Mouse (Mus musculus) hindbrain, postnatal 0 days (tissue): ENCODE data around the gene Mta2. TPM values are rescaled to one million over a fixed set of nuclear protein-coding genes. Genes with fewer than 3 reads are reported as not detected.

Source experiments
- ATAC-seq: fragments of 200-750 bp; cut with Nextera tagmentation; 2 replicates; pipeline ENCODE4 v1.8.0; 2017; ENCODE audit warnings: mild to moderate bottlenecking, moderate TSS enrichment, moderate library complexity
- DNase-seq: peaks from one replicate; pipeline ENCODE4 v3.0.0-alpha.2; 2015; ENCODE audit warnings: low spot score
- H3K27ac ChIP-seq: fragments of 300-500 bp; sonication (generic); 2 replicates; pipeline ENCODE4 v1.5.1; 2014; ENCODE audit warnings: mild to moderate bottlenecking
- H3K27me3 ChIP-seq: fragments of 300-500 bp; sonication (generic); 2 replicates; pipeline ENCODE4 v1.6.1; 2014; ENCODE audit warnings: low read length, mixed read lengths; ENCODE audit not compliant: insufficient read depth
- H3K36me3 ChIP-seq: fragments of 300-500 bp; sonication (generic); 2 replicates; pipeline ENCODE4 v1.6.1; 2014; ENCODE audit warnings: low read length, mixed read lengths; ENCODE audit not compliant: insufficient read depth
- H3K4me1 ChIP-seq: fragments of 300-500 bp; sonication (generic); 2 replicates; pipeline ENCODE4 v1.6.1; 2014; ENCODE audit warnings: antibody characterized with exemption, low read length, mixed read lengths; ENCODE audit not compliant: insufficient read depth
- H3K4me2 ChIP-seq: fragments of 300-500 bp; sonication (generic); 2 replicates; pipeline ENCODE4 v1.6.1; 2014; ENCODE audit warnings: low read depth, mild to moderate bottlenecking, low read length, moderate library complexity, mixed read lengths
- H3K4me3 ChIP-seq: fragments of 300-500 bp; sonication (generic); 2 replicates; pipeline ENCODE4 v1.5.1; 2014; ENCODE audit warnings: low read length
- H3K9ac ChIP-seq: fragments of 300-500 bp; sonication (generic); replicated peaks from 2 replicates; pipeline ENCODE4 v1.6.1; 2014; ENCODE audit warnings: mild to moderate bottlenecking, low read length, moderate library complexity, mixed read lengths
- H3K9me3 ChIP-seq: fragments of 300-500 bp; sonication (generic); 2 replicates; pipeline ENCODE4 v1.6.1; 2016; ENCODE audit warnings: low read length, mixed read lengths
- CTCF ChIP-seq: IDR thresholded peaks from 2 replicates; pipeline ENCODE4 v1.5.1; 2016; ENCODE audit warnings: antibody characterized with exemption, control low read depth, low read depth
- WGBS: fragments of 180-500 bp; shearing (Covaris S2); extraction: QIAGEN DNeasy Blood & Tissue Kit; methylation state at CpG from one replicate; pipeline ENCODE4 v1.1.7; 2014; 5-methylcytosine and 5-hydroxymethylcytosine counted together
- polyA plus RNA-seq: library from polyadenylated mRNA; unstranded; fragments of >200 nt; fragmentation: Nextera tagmentation; extraction: Ambion mirVana; gene quantifications from 2 replicates; pipeline ENCODE4 v1.2.1, GENCODE M21; 2015
- total RNA-seq: library from RNA; depleted of rRNA; stranded (reverse); fragments of >200 nt; gene quantifications from 2 replicates; pipeline ENCODE4 v1.2.3, GENCODE M21; 2014

Gene Mta2
- total and polyA plus RNA-seq, 2 experiments from 2014 or later: 71.4 to 75.2 TPM

DNA sequence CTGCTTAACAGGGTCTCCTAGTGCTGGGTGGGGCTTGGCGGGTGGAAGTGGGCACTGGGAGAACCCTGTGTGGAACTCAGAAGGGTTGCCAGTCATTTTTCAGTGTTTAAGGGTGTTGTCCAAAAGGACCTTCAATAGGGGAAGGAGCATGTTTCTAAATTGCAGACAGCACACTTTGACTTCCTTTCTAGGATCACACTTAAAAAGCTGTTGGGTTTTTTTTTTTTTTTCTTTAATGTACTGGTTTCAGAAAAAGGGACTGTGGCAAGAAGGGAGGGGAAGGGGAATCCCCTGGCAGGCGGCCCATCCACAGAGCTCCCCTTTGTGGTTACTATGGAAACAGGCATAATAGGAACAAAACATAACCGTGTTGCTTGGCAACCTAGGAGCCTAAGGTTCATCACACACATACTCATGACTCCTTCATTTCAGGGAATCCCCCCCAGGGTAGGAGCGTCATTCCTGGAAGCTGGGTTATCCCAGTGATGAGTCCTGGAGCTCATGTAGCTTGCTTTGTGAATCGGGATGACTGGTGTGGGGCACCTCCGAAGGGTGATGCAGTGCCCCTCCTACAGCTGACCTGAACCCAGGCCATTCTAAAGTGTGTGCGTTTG, 42.7 kb downstream of the Mta2 start:
- Histone ChIP-seq H3K9ac (0 out of 2 replicates have a peak overlapping the region, but pooled peaks have one; percentile 17), H3K27me3 (peaks cover 8% of the 10 kb centered on the region; the same call in 1 of the 2 replicates), H3K4me3 (no peak overlapping the region), H3K4me2 (0 out of 2 replicates have a peak overlapping the region, but pooled peaks have one; percentile 30), H3K36me3 (peaks cover 2% of the 10 kb centered on the region; the same call in 1 of the 2 replicates), H3K27ac (no peak overlapping the region; the same call in 1 of the 2 replicates), H3K9me3 (no peaks in the 10 kb centered on the region), H3K4me1 (peaks cover 10% of the 10 kb centered on the region; the same call in 1 of the 2 replicates)
- TF ChIP-seq CTCF: no peak
- WGBS: 6% methylated on average over 7 of the region's 7 CpGs
- DNase-seq: peak; percentile 86
- peak; percentile 82 for ATAC-seq

DNA sequence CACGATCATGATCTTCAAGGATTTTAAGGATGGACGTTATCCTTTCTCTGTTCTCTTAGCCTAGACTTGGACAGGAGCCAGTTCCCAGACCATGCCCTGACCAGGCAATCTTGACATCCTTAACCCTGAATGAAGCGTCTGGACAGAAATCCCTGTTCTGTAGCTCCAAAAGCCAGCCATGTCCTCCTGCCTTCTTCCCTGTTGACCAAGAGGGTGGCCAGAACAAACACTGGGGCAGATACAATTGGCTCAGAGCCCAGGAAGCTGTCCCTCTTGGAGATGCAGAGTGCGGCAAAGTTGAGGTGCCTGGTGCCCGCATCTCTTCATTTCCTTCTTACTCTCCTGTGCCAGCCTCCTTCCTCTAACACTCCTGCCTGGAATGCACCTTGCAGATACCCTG, 44.2 kb downstream of the Mta2 start:
- no peaks in the 10 kb centered on the region for H3K36me3 ChIP-seq
- WGBS: 49% methylated on average over 5 of the region's 5 CpGs
- ATAC-seq: no peak
- no peak overlapping the region for H3K4me2 ChIP-seq
- TF ChIP-seq CTCF: no peak
- H3K9me3 ChIP-seq: no peaks in the 10 kb centered on the region
- H3K4me1 ChIP-seq: peaks cover 10% of the 10 kb centered on the region; the same call in 1 of the 2 replicates
- H3K27me3 ChIP-seq: peaks cover 14% of the 10 kb centered on the region; the same call in 1 of the 2 replicates
- no peak overlapping the region for H3K4me3 ChIP-seq
- H3K27ac ChIP-seq: no peak overlapping the region
- H3K9ac ChIP-seq: no peak overlapping the region
- no peak for DNase-seq

DNA sequence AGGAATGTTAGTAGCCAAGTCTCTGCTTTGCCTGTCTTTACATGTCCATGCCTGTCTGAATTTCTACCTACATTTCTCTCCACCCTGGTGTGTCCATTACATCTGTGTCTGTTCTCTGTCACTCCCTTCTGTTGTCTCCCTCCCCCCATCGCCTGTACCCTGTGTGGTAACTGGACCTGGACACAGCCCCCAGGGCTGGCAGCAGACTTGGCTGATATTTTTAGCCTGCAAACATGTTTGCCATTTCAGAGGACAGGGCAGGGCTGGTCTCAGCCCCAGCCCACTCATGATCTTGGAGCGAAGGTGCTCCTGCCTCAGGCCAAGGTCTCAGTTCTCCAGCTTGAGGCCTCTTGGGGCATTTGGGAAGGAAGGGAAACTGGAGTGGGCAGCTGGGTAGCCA, 46.1 kb downstream of the Mta2 start:
- Histone ChIP-seq H3K4me3 (no peak overlapping the region), H3K27me3 (peaks cover 14% of the 10 kb centered on the region; the same call in 1 of the 2 replicates), H3K4me2 (no peak overlapping the region), H3K4me1 (peaks cover 10% of the 10 kb centered on the region; the same call in 1 of the 2 replicates), H3K9ac (no peak overlapping the region), H3K9me3 (no peaks in the 10 kb centered on the region), H3K36me3 (no peaks in the 10 kb centered on the region), H3K27ac (no peak overlapping the region)
- 60% methylated on average over 2 of the region's 2 CpGs for WGBS
- no peak for TF ChIP-seq CTCF
- ATAC-seq (no peak), DNase-seq (no peak)

DNA sequence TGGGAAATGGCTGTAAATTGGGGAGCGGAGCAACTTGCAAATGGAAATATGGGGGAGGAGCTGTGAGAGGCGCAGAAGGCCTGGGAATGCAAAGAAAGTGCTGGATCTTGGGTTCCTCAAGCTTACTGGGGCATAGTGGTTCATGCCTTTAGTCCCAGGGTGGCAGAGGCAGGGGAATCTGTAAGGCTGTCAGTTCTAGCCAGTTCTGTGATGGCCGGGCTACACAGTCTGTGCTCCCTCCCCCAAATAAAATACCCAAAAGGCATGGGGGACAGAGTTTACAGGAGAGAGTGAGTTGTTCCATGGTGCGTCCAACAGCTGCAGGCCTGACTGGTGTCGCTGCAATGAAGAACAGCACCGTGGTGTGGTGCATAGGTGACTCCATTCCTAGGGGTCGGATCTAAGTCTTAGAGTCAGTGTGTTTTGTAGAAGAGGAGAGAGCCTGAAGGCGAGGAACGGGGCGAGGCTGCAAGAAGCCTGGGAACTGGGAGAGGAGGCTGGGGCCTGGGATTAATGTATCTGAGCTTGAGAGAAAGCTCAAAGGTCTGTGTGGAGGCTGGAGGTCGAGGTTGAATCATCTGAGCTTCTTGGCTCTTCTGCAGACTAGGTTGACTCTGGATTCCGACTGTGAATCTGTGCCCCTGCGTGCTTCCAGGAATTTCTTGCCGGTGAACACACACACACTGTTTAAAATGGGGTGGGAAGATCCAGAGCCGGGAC, 46.8 kb downstream of the Mta2 start:
- peaks cover 10% of the 10 kb centered on the region; the same call in 1 of the 2 replicates for H3K4me1 ChIP-seq
- H3K27me3 ChIP-seq: peaks cover 14% of the 10 kb centered on the region; the same call in 1 of the 2 replicates
- peak overlapping the region; percentile 50 for H3K4me3 ChIP-seq
- H3K4me2 ChIP-seq: peak overlapping the region; percentile 84
- no peak overlapping the region for H3K9ac ChIP-seq
- ATAC-seq (no peak), DNase-seq (no peak)
- no peaks in the 10 kb centered on the region for H3K36me3 ChIP-seq
- 22% methylated on average over 15 of the region's 15 CpGs for WGBS
- no peak for TF ChIP-seq CTCF
- no peak overlapping the region for H3K27ac ChIP-seq
- H3K9me3 ChIP-seq: no peaks in the 10 kb centered on the region

DNA sequence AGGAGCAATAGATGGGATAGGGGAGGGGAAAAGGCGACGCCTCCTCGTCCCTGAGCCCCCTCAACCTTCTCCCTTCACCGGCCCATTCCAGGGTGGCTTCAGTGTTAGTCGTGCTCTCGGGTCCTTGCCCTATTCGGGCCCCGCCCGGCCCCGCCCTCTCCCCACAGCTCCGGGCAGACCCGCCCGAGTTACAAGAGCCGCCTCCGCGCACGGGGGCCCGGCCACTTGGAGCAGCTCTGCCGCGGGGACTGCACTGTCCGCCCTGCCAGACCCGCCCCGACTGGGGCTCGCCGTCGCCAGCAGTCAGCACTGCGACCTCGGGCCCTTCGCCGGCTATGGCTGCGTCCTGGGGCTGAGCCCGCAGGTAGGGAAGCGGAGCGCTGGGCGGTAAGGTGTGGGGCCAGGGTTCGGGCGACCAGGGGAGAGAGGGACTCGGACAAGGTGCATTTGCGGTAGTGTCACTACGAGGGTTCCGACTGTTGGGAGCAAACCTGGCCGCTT, 47.4 kb downstream of the Mta2 start, which contains the start of gene Ahnak:
Gene Ahnak, plus strand, starts transcription at position 219 of the 501 bp plus-strand sequence.
- H3K27me3 ChIP-seq: peaks cover 14% of the 10 kb centered on the region; the same call in 1 of the 2 replicates
- no peak for DNase-seq
- TF ChIP-seq CTCF: no peak
- H3K4me2 ChIP-seq: peak within 1 kb of the TSS; percentile 84
- peak; percentile 13; the same call in 1 of the 2 replicates for ATAC-seq
- H3K4me3 ChIP-seq: peak within 1 kb of the TSS; percentile 50
- H3K9me3 ChIP-seq: no peaks in the 10 kb centered on the region
- peak within 1 kb of the TSS; percentile 33; the same call in 1 of the 2 replicates for H3K9ac ChIP-seq
- no peaks in the 10 kb centered on the region for H3K36me3 ChIP-seq
- H3K4me1 ChIP-seq: peaks cover 10% of the 10 kb centered on the region; the same call in 1 of the 2 replicates
- under 1% methylated on average over 41 of the region's 42 CpGs for WGBS
- H3K27ac ChIP-seq: peak within 1 kb of the TSS; percentile 4; the same call in 1 of the 2 replicates

DNA sequence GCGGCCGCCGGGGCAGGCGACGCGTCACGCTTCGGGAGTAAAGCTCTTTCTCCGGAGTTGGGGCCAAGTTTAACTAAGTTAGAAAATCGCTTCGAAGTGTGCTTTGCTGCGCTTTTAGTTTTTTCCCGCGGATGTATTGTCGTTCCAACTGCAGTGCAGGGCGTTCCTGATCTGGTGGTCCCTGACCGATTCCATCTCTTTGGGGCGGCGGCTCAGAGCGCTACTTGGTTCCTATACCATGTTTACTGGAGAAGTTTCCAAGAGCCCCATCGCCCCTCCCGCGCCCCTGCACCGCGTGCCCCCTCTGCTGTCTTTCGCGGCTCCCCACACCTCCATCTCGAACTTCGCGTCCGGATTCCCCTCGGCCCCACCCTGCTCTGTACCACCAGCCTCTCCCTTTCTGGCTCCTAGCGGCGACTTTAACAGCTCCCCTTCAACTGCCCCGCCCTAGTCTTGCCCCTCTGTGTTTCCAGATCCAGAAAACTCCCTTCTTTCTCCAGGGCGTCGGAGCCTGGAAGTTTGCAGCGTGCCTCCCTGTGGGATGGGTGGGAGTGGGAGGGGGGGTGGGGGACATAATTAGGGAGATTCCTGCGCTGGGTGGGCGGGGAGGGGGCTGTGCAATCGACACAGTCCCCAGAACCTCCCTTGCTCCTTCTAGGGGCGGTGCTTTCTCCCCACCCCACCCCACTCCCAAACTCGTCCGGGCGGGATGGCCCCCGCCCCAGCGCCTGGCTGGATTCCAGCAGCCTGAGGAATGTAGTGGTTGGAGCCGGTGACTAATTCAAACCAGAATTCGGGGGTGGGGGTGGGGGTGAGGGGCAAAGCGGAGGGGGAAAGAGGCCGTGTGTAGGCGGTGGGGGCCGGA, 48.1 kb downstream of the Mta2 start:
- under 1% methylated on average over 53 of the region's 53 CpGs for whole genome bisulfite sequencing
- Histone ChIP-seq H3K4me1 (peaks cover 5% of the 10 kb centered on the region; the same call in 1 of the 2 replicates), H3K4me3 (peak overlapping the region; percentile 50), H3K36me3 (no peaks in the 10 kb centered on the region), H3K9ac (peak overlapping the region; percentile 33; the same call in 1 of the 2 replicates), H3K27me3 (peaks cover 14% of the 10 kb centered on the region; the same call in 1 of the 2 replicates), H3K27ac (peak overlapping the region; percentile 4; the same call in 1 of the 2 replicates), H3K9me3 (no peaks in the 10 kb centered on the region), H3K4me2 (peak overlapping the region; percentile 84)
- TF ChIP-seq CTCF: peak; percentile 34; the same call in 1 of the 2 replicates
- ATAC-seq (peak; percentile 45), DNase-seq (peak; percentile 51)
